ENCODE assay signal across 17 mouse cellular contexts in the genomic region with DNA sequence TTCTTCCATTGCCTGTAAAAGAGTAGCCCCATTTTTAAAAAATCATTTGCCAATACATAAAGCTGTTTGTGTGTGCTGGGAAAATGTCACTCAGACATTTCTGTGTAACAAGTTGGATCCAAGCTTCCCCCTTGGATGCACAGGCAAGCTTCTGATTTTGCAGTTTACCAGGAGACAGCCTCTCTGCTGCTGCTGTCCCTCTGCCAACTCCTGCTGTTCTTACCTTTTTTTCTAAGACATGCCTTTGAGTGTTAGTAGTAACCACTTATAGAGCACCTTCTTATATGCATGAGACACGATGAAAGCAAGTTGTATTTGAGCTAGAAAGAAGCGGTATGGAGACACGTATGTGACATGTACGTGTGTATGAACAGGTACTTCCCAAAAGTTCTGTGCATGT.
A peak's percentile ranks its signal among the peaks of the same experiment; 100 is the strongest.
DNase-seq lines count a peak whose midpoint lies in the region; ATAC-seq lines count a peak whose summit lies in the region.
"Had no signal": no experiment of that assay in that cellular context is flagged by ENCODE, and none has a peak within 500 bp of the region (broad histone marks: within the 10 kb centered on the region; RNA-seq: fewer than 3 reads in every experiment).

No protein-coding gene starts in this region.

- peak; percentile 18 to 30 for DNase-seq in cerebellum, adult 18-20 months
- DNase-seq in cerebellum, postnatal 4 days (ENCODE audit: low spot score in 2 of 2): no peak
- peak; percentile 17 for DNase-seq in cerebellum, adult 9-11 months
- no peak for DNase-seq in cerebellum, adult 8-10 months
- no peak for DNase-seq in frontal cortex, postnatal 10 days (ENCODE audit: low spot score in 2 of 2)
- DNase-seq in B cell, adult 2 months: no peak
- DNase-seq in heart, adult 11 months: no peak
- DNase-seq: adrenal gland, postnatal 10 days; adrenal gland, postnatal 36 days; embryo, embryonic 11 days; gastrocnemius, postnatal 10 days; gastrocnemius, postnatal 36 days; kidney, adult 2 months had no signal

- ATAC-seq in frontal cortex, adult (ENCODE audit: low TSS enrichment): peak; percentile 13; the same call in 1 of the 2 replicates
- ATAC-seq: forebrain, embryonic 16.5 days; intestine, postnatal 0 days; Patski had no signal

Comparison
In these comparisons a context has a peak if more than half of its experiments do, and no peak if none do; other contexts are left out.
1. DNase-seq: peak in cerebellum, adult 18-20 months (2 of 2) and cerebellum, adult 9-11 months (single experiment); none in cerebellum, postnatal 4 days (0 of 2), cerebellum, adult 8-10 months (single experiment), frontal cortex, postnatal 10 days (0 of 2), B cell, adult 2 months (0 of 2) and heart, adult 11 months (single experiment).